Mouse (Mus musculus) forebrain, postnatal 0 days (tissue): ENCODE measurements around the gene Cisd3. TPM values are rescaled to one million over a fixed set of nuclear protein-coding genes. Genes with fewer than 3 reads are reported as not detected.
A peak's percentile ranks its signal among the peaks of the same experiment; 100 is the strongest.

ENCODE experiments used
- ATAC-seq: fragments of 200-750 bp; cut with Nextera tagmentation; 2 replicates; pipeline ENCODE4 v1.8.0; 2017; ENCODE audit warnings: mild to moderate bottlenecking, moderate library complexity
- DNase-seq: peaks from one replicate; pipeline ENCODE4 v3.0.0-alpha.2; 2015
- H3K27ac ChIP-seq: fragments of 300-500 bp; sonication (generic); 2 replicates; pipeline ENCODE4 v1.5.1; 2014; ENCODE audit warnings: low read depth, mild to moderate bottlenecking, antibody characterized with exemption, low read length, moderate library complexity, mixed read lengths
- H3K27me3 ChIP-seq: fragments of 300-500 bp; sonication (generic); 2 replicates; pipeline ENCODE4 v1.6.1; 2014; ENCODE audit warnings: mild to moderate bottlenecking, low read length, mixed read lengths; ENCODE audit not compliant: insufficient read depth
- H3K36me3 ChIP-seq: fragments of 300-500 bp; sonication (generic); 2 replicates; pipeline ENCODE4 v1.6.1; 2014; ENCODE audit warnings: mild to moderate bottlenecking, moderate library complexity; ENCODE audit not compliant: insufficient read depth
- H3K4me1 ChIP-seq: fragments of 300-500 bp; sonication (generic); 2 replicates; pipeline ENCODE4 v1.6.1; 2014; ENCODE audit warnings: antibody characterized with exemption; ENCODE audit not compliant: insufficient read depth
- H3K4me2 ChIP-seq: fragments of 300-500 bp; sonication (generic); 2 replicates; pipeline ENCODE4 v1.6.1; 2014; ENCODE audit warnings: low read depth, mild to moderate bottlenecking, moderate library complexity
- H3K4me3 ChIP-seq: fragments of 300-500 bp; sonication (generic); 2 replicates; pipeline ENCODE4 v1.5.1; 2014; ENCODE audit warnings: low read depth, low read length, mixed read lengths
- H3K9ac ChIP-seq: fragments of 300-500 bp; sonication (generic); 2 replicates; pipeline ENCODE4 v1.6.1; 2014; ENCODE audit warnings: mild to moderate bottlenecking
- H3K9me3 ChIP-seq: fragments of 300-500 bp; sonication (generic); 2 replicates; pipeline ENCODE4 v1.6.1; 2016; ENCODE audit warnings: low read length
- CTCF ChIP-seq: sonication (generic); IDR thresholded peaks from 2 replicates; pipeline ENCODE4 v1.5.1; 2016; ENCODE audit warnings: antibody characterized with exemption, control low read depth, low read depth
- WGBS: fragments of 180-500 bp; shearing (Covaris S2); extraction: QIAGEN DNeasy Blood & Tissue Kit; methylation state at CpG from one replicate; pipeline ENCODE4 v1.1.7; 2014; 5-methylcytosine and 5-hydroxymethylcytosine counted together
- polyA plus RNA-seq: library from polyadenylated mRNA; unstranded; fragments of >200 nt; fragmentation: Nextera tagmentation; extraction: Ambion mirVana; gene quantifications from 2 replicates; pipeline ENCODE4 v1.2.1, GENCODE M21; 2015
- total RNA-seq: library from RNA; depleted of rRNA; stranded (reverse); fragments of >200 nt; gene quantifications from 2 replicates; pipeline ENCODE4 v1.2.3, GENCODE M21; 2014

The Cisd3 gene
- total and polyA plus RNA-seq, 2 experiments from 2014 or later = 15.5 to 27.2 TPM

DNA sequence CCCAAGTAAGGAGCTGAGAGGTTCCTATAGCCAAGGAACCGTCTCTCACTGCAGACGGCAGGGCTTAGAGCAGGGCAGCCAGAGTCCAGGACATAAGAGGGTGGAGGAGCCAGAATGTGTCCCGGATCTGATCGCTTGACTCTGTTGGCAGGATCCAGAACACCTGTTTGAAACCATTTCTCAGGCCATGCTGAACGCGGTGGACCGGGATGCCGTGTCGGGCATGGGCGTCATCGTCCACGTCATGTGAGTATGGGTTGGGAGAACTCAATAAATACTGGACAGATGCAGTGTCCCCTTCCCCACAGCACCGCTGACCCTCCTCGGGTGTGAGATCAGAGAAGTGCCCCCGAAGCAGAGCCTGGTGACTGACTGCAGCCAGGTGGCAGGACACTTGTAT lies 26.7 kb downstream of the Cisd3 start:
- Histone ChIP-seq H3K4me1 (no peaks in the 10 kb centered on the region), H3K9ac (no peak overlapping the region), H3K36me3 (peaks cover 57% of the 10 kb centered on the region), H3K27me3 (no peaks in the 10 kb centered on the region), H3K4me2 (no peak overlapping the region), H3K9me3 (no peaks in the 10 kb centered on the region), H3K27ac (no peak overlapping the region), H3K4me3 (no peak overlapping the region)
- no peak for TF ChIP-seq CTCF
- WGBS = 95% methylated on average over 15 of the region's 15 CpGs
- no peak for ATAC-seq
- DNase-seq = no peak

DNA sequence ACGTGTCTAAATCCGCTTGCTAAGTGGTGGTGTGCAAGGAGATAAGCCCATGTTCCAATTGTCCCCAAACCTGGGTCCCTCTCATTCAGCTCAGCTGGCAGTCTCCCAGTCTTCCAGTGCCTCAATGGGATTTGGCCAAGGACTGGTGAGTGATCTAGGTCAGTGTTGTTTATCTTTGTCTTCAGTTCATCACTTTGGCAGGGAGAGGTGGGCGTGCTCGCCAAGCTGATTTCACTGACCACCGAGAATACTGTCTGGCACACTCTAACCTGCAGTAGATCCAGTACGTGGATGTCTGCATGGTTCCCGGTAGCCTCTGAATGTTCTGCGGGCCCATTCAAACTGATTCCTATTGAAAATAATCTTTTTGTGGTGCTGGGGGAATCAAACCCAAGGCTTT lies 28.3 kb downstream of the Cisd3 start:
- Histone ChIP-seq H3K9me3 (no peaks in the 10 kb centered on the region), H3K9ac (no peak overlapping the region), H3K27ac (no peak overlapping the region), H3K4me2 (no peak overlapping the region), H3K27me3 (no peaks in the 10 kb centered on the region), H3K4me1 (no peaks in the 10 kb centered on the region), H3K36me3 (peaks cover 60% of the 10 kb centered on the region), H3K4me3 (no peak overlapping the region)
- ATAC-seq (no peak), DNase-seq (no peak)
- 71% methylated on average over 8 of the region's 8 CpGs for WGBS
- no peak for TF ChIP-seq CTCF

- peaks cover 62% of the 10 kb centered on the region for H3K36me3 ChIP-seq
- no peak overlapping the region for H3K27ac ChIP-seq
These were observed 28.7 kb downstream of the Cisd3 start for GRCm38 (mm10) chr11:97714356-97714755.

GRCm38 (mm10) chr11:97714784-97715760 lies 29.4 kb downstream of the Cisd3 start:
- no peak overlapping the region for H3K27ac ChIP-seq
- peaks cover 69% of the 10 kb centered on the region for H3K36me3 ChIP-seq
- 84% methylated on average over 14 of the region's 14 CpGs for WGBS
- ATAC-seq (no peak), DNase-seq (no peak)
- no peaks in the 10 kb centered on the region for H3K27me3 ChIP-seq
- no peak overlapping the region for H3K4me2 ChIP-seq
- H3K9me3 ChIP-seq = no peaks in the 10 kb centered on the region
- H3K4me1 ChIP-seq = no peaks in the 10 kb centered on the region
- H3K4me3 ChIP-seq = no peak overlapping the region
- no peak for TF ChIP-seq CTCF
- no peak overlapping the region for H3K9ac ChIP-seq

More at GRCm38 (mm10) chr11:97714356-97714755, 28.7 kb downstream of the Cisd3 start:
- no peaks in the 10 kb centered on the region for H3K27me3 ChIP-seq
- DNase-seq (no peak), ATAC-seq (no peak)
- no peaks in the 10 kb centered on the region for H3K4me1 ChIP-seq
- no peak overlapping the region for H3K4me2 ChIP-seq
- no peak overlapping the region for H3K4me3 ChIP-seq
- 94% methylated on average over 3 of the region's 3 CpGs for WGBS
- TF ChIP-seq CTCF = peak; percentile 53
- H3K9ac ChIP-seq = no peak overlapping the region
- no peaks in the 10 kb centered on the region for H3K9me3 ChIP-seq

- H3K9me3 ChIP-seq = no peaks in the 10 kb centered on the region
- no peak overlapping the region for H3K9ac ChIP-seq
- H3K4me3 ChIP-seq = no peak overlapping the region
- DNase-seq (no peak), ATAC-seq (no peak)
- TF ChIP-seq CTCF = no peak
- WGBS = 85% methylated on average over 8 of the region's 8 CpGs
- no peak overlapping the region for H3K4me2 ChIP-seq
- H3K27ac ChIP-seq = no peak overlapping the region
- H3K36me3 ChIP-seq = peaks cover 79% of the 10 kb centered on the region
- H3K27me3 ChIP-seq = no peaks in the 10 kb centered on the region
- no peaks in the 10 kb centered on the region for H3K4me1 ChIP-seq
These were observed 30.4 kb downstream of the Cisd3 start for GRCm38 (mm10) chr11:97716021-97716420.

DNA sequence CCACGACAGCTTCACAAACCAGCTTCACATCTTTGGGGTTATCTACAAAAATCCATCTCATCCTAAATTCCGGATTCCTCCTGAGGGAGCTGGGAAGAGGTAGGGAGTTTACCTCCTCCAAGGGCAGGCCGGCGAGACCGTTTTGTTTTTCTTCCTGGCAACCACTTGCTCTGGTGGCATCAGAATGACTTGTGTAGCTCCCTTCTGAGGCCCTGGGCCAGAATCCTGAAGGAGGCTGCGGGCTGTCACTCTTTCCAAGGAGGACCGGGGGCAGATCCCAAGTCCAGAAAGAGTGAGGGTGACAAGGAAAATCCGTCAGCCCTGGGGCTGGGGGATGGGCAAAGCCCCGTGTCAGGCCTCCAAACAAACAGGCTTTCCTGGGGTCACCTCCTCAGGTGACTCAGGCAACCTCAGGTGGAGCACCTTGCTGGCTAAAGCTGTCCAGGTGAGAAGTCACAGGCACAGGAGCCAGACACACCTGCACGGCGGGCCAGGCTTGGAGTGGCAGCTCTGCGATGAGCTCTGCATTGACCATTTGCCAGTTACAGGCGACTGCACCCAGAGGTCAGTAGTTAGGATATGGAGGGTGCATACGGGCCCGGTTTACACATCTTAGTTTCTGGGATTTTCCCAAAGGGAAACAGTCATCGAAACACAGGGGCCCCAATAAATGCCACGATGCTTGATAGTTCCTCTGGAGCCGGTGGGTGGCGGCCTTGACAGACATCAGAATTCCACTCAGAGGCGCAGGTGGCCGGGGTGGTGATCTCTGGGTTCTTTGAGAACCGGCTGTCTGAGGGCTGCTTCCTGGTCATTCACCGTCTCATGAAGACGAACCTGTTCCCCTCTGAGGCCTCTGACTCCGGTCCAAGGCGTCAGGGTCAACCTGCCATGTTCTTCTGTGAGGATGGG lies 32.0 kb downstream of the Cisd3 start:
- peaks cover 81% of the 10 kb centered on the region for H3K36me3 ChIP-seq
- no peaks in the 10 kb centered on the region for H3K4me1 ChIP-seq
- no peaks in the 10 kb centered on the region for H3K27me3 ChIP-seq
- H3K9ac ChIP-seq = no peak overlapping the region
- no peak overlapping the region for H3K27ac ChIP-seq
- H3K4me2 ChIP-seq = no peak overlapping the region
- H3K4me3 ChIP-seq = no peak overlapping the region
- DNase-seq = no peak
- ATAC-seq = no peak
- no peaks in the 10 kb centered on the region for H3K9me3 ChIP-seq
- 90% methylated on average over 26 of the region's 26 CpGs for WGBS
- no peak for TF ChIP-seq CTCF
